Mouse (Mus musculus) splenic B cell, adult 2 months (primary cell): ENCODE results near the gene Dlgap1.

Experiments used
- DNase-seq: peaks from one replicate; pipeline ENCODE4 v3.0.0-alpha.2; 2011; ENCODE audit warnings: low read depth, low spot score
- H3K27me3 ChIP-seq: 2 replicates; pipeline ENCODE4 v1.6.1; 2012; ENCODE audit warnings: mild to moderate bottlenecking, low read length, moderate library complexity, mixed read lengths; ENCODE audit not compliant: control insufficient read depth, poor library complexity, insufficient read depth, severe bottlenecking
- H3K36me3 ChIP-seq: 2 replicates; pipeline ENCODE4 v1.6.1; 2012; ENCODE audit warnings: mild to moderate bottlenecking, low read length, moderate library complexity, mixed read lengths; ENCODE audit not compliant: control insufficient read depth, poor library complexity, insufficient read depth, severe bottlenecking

Gene Dlgap1

DNA sequence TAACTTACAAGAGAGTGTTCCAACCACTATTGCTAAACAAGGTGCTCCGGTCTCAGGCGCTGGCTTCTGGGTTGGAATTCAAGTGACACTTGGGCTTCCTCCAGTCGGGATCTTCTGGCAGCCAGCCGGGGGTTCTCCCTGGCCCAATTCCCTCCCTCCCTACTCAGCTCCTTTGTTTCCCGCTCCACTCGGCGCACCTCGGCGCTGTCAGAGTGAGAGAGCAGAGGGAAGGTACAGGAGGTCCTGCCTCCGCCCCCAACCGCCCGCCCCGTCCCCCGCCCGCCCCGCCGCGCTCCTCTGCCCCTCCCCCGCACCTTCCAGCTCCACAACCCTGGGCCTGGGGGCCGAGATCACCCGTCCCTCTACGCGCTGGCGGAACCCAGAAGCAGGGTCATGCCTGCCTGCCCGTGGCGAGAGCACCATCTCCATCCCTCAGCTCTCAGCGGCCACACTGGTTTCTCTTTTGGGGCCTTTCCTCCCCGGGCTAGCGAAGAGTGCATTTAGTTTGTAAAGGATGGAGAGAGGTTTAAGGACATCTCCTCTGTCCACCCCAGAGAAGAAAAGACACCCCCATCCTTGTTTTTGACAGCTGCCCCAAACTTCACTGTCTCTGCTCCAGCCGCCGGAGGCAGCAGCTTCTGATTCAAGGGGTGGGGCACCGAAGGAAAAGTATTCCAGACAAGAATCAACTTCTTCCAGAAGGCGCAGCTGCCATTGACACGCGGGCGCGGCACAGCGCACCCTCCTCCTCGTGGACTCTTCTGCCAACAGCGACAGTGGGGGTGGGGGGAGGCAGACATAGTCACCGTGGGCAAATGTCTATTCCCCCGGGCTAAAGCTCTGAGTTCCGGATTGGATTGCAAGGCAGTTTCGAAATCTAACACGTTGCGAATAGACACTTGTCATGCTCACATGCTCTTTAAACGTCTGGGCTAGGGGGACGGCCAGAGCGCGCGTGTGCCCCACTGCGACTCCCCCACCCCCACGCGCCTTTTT lies 882.4 kb downstream of the Dlgap1 start:
- peak; percentile 96 for DNase-seq
- H3K36me3 ChIP-seq, result 0 out of 2 replicates have a peak, but pooled peaks cover 1% of the 10 kb centered on the region
- H3K27me3 ChIP-seq, result no peaks in the 10 kb centered on the region

DNA sequence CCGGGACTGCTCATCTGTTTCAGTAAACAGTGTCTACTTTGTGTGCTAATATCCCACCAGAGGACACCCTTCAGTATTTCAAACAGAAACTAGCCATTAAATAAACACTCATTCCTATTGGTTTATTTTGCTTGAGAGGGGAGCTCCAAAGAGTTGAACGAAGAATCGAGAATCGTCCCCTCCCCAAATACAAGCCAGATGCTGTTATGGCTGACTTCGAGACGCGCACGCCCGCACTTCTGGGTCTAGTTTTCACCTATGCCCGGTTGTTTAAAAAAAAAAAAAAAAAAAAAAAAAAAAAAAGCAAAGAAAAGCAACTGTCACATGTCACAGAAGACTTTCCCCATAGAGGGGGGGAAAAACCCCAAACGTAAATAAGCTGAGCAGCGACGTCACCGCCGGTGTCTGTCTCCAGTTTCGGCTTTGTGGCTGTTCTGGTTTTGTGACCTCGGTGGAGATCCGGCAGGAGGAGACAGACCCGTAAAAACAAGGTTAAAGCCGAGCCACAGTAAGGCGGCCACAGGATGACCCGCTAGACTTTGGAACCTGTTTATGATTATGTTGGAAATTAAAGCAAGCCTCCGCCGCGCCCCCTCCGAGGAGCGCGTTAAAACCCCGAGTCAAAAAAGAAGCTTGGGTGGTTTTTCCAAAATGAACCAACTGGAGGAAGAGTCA lies 883.3 kb downstream of the Dlgap1 start:
- no peaks in the 10 kb centered on the region for H3K36me3 ChIP-seq
- peak; percentile 98 for DNase-seq
- H3K27me3 ChIP-seq, result no peaks in the 10 kb centered on the region

DNA sequence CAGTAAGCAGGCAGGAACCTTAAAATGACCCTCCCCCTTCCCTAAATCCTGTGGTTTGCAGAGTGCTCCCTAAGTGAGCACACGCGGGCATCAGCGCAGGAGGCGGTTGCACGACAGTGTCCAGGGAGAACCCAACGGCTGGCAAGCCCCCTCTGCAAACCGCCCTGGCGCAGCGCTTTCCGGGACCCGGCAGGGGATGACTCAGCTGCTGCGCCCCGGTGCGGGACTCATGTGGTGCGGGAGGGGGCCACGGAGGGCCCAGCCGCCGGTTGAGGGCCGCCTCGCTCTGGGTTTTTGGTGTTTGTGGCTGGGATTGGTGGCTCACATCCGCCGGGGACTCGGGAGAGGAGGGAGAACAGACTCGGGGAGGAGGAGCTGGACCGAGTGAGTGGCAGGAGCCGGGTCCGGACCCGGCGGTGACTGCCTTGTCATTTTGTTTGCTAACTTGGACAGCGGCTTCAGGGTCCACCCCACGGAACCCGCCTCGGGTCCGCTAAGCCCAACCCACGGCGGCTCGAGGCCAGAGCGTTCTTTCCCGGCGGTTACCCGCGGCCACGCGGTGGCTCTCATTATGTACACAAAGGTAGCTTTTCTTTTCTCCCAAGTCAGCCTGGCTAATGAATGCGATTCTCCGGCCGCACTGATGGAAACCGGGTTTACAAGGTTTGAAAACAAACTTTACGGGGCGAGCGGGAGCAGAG lies 884.0 kb downstream of the Dlgap1 start:
- peak; percentile 71 for DNase-seq
- H3K27me3 ChIP-seq, result no peaks in the 10 kb centered on the region
- H3K36me3 ChIP-seq, result no peaks in the 10 kb centered on the region

DNA sequence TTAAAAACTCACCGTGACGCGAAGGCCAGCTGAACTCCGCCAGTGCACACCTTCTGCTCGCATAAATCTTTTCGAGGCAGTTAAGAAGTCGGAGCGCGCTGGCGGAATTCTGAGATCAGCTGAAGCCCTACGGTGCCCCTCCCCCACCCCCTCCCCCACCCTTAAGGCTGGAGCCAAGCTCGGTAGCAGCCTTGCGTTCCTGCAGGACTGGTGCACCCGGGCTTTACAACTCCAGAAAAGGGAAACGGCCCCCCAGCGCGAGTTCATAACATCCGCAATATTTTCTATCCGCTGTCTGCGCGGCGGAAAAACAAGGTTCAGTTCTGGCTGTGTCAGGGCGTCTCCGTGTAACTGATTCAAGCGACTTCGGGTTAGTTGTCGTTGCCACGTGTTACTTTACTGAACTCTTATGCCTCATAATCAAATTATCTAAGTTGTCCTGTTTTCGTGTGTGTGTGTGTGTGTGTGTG lies 884.6 kb downstream of the Dlgap1 start, which contains the start of gene Tgif1:
Gene Tgif1, minus strand, starts transcription at position 111 of the 470 bp plus-strand sequence.
- H3K27me3 ChIP-seq, result no peaks in the 10 kb centered on the region
- peak; percentile 82 for DNase-seq
- H3K36me3 ChIP-seq, result no peaks in the 10 kb centered on the region

DNA sequence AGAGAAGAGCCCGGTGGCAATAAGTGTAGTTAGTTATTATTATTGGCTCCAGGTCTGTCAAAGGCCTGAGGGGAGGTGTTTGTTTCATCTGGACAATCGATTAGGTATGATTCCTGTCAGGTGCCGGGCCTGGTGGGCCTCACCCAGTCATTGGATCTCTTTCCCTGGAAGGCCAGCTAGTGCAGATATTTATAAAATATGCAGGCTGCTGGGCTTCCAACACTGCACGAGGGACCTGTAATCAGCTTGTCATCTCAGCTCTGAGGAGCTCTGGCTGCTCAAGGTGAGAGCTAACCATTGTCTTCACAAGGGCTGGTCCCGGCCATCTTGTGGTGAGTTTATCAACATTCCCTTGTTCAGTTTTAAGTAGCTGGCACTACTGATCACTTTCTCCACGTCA lies 885.1 kb downstream of the Dlgap1 start:
- DNase-seq, result peak; percentile 37
- Histone ChIP-seq H3K36me3 (no peaks in the 10 kb centered on the region), H3K27me3 (no peaks in the 10 kb centered on the region)

DNA sequence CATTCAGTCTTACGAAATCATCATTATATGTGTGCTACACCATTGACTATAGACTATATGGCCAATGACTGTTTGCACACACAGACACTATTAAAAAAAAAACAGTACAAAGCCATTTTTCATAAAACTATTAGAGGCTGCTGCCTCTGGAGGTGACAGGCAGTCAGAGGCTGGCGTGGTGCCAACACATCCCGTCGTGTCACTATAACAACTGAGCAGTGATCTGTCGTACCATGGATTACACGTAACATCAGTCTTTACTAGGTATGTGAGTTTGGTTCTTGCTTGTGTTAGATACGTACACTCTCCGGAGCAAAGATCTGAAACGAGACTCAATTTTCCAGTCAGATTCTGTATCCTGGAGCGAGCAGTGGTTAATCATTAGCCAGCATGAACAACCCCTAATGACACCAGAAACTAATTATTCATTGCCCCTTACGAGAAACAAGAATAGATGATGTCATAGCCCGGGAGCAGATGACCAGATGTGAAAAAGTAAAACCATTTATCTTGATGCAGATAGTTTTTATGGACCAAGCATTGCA lies 888.1 kb downstream of the Dlgap1 start:
- no peak for DNase-seq
- Histone ChIP-seq H3K36me3 (no peaks in the 10 kb centered on the region), H3K27me3 (no peaks in the 10 kb centered on the region)

DNA sequence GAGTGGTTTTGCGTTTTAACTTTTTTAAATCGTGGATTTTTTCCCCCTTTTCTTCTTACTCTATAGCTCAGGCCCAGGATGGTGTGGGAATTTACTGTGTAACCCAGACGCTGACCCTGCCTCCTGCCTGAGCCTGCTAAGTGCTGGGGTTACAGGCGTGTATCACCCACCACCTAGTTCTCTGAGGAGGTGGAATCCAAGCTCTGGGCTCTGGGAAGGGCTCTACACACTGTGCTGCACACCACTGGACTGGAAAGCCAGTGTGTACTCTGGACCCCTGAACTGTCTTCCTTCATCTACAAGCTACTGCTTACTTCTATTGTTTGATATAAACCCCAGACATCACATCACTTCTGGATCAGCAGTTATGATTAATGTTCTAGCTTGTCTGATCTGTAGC lies 889.9 kb downstream of the Dlgap1 start:
- DNase-seq, result no peak
- H3K36me3 ChIP-seq, result 0 out of 2 replicates have a peak, but pooled peaks cover 1% of the 10 kb centered on the region
- no peaks in the 10 kb centered on the region for H3K27me3 ChIP-seq

DNA sequence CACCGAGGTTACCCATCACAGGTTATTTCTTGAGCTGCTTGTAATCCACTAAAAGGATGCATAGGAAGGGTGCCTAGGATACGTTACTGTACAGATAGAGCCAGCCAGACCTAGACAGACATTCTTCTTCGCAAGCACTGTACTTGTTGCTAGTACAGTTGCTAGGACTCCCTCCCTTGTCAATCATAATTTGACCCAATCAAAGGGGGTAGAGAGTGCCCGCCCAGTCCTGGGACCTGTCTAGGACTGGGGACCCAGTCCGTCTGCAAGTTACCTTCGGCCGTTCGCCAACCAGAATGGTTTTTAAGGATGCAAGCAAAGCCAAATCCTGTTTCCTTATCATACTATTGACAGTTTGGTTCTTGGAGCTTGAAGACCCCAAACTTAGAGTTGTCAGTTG lies 895.2 kb downstream of the Dlgap1 start:
- no peaks in the 10 kb centered on the region for H3K27me3 ChIP-seq
- 0 out of 2 replicates have a peak, but pooled peaks cover 1% of the 10 kb centered on the region for H3K36me3 ChIP-seq
- no peak for DNase-seq

DNA sequence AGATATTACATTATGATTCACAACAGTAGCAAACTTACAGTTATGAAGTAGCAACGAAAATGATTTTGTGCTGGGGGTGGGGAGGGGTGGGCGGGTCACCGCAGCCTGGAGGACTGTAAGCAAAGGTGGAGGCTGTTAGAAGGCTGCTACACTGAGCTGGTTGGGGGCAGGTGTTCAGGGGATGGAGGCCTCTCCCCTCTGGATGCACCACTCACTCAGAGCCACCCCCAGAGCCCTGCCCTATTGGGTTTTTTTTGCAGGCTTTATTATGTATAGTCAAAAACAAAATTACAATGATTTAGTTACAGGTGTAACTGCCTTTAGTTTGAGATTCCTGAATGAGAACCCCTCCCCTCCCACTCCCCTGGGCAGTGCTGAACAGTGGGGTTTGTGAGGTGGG lies 895.8 kb downstream of the Dlgap1 start:
- DNase-seq, result no peak
- Histone ChIP-seq H3K36me3 (0 out of 2 replicates have a peak, but pooled peaks cover 1% of the 10 kb centered on the region), H3K27me3 (no peaks in the 10 kb centered on the region)

DNA sequence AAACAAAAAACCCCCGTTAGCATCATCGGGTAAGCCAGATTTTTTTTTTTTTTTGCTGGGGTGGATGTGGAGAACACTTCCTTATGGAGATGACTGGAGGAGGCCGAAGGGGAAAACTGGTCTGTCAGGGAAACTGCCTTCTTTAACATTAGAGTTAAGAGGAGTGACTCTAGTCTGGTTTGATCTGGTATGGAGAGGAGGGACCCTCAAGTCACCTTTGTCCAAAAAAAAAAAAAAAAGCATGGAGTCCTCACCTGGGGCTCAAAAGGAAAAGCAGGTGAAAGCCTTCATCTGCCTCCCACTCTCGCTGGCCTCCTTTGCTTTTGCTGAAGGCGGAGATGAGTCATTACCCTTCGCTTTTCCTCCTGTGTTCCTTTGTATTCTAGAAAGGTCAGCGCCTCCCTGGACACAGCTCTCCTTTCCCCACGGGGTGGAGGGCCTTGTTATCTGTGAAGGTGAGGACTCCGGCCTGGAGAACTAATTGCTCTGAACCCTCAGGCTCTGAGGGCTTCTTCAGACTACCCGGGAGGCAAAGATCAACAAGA lies 896.3 kb downstream of the Dlgap1 start:
- H3K36me3 ChIP-seq, result 0 out of 2 replicates have a peak, but pooled peaks cover 1% of the 10 kb centered on the region
- DNase-seq, result no peak

DNA sequence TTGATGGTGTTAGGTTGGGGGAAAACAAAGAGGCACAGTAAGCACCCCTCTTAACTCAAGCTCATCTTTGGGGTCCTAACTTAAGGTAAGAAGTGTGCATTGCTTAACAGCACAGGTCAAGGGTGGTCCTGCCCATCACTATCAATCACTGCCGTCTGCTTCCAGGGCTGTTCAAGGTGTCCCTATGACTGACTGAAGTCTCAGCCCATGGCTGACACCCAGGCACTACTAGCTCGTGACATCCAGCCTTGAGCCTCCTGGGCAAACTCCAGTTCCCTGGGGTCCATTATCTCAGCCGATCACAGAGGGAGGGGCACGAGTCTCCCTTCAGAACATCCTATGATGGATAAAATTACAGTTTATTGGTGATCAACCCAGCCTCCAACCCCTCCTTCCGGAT lies 897.2 kb downstream of the Dlgap1 start:
- H3K36me3 ChIP-seq, result 0 out of 2 replicates have a peak, but pooled peaks cover 1% of the 10 kb centered on the region
- no peak for DNase-seq
- H3K27me3 ChIP-seq, result no peaks in the 10 kb centered on the region

More for the DNA sequence above, 896.3 kb downstream of the Dlgap1 start:
- H3K27me3 ChIP-seq, result no peaks in the 10 kb centered on the region

DNA sequence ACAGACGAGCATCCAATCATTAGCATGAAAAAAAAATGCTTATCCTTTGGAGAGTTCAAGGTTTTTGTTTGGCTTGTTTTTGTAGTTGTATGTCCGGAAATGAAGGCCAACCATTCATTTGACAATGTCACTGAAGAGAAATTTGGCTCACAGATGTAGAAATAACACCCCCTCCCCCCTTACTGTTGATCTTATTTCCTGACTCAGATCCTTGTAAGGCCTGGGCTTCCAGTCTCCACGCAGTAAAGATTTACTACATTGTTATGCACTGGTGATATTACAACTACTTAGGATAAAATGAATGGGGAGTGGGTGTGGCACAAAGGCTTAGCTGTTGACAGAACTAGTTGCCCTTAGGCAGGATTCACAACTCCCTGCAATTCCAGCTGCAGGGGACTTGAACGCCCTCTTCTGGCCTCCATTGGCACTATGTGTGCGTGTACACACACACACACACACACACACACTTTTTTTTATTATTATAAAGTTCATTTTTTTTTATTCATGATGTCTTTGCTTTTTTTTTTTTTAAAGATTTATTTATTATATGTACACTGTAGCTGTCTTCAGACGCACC lies 897.8 kb downstream of the Dlgap1 start:
- no peak for DNase-seq
- Histone ChIP-seq H3K36me3 (0 out of 2 replicates have a peak, but pooled peaks cover 1% of the 10 kb centered on the region), H3K27me3 (no peaks in the 10 kb centered on the region)

DNA sequence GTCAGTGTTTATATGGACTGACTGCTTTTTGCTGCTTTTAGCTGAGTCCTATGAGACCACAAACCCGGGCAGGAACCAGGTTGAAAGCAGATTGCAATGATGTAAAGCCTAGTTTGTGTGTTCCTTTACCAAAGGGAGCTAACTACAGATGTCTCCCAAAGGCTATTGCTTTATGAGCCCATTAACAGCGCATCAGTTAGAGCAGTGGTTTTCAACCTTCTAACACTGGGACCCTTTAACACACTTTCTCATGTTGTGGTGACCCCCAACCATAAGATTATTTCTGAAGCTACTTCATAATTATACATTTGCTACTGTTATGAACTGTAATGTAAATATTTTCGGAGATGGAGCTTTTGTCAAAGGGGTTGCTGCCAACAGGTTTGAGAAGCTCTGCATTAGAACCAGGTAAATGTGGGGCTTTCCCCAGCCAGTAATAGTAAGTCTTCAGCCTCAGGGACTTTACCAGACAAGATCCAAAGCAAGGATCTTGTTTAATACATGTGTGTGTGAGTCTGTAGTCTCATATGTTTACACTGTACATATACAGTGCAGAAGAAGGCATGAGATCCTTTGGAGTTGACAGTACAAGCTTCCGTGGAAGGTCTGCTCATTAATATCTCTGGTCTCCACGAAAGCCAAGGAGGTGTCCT lies 899.8 kb downstream of the Dlgap1 start:
- Histone ChIP-seq H3K36me3 (no peaks in the 10 kb centered on the region), H3K27me3 (no peaks in the 10 kb centered on the region)
- DNase-seq, result no peak
